Mouse (Mus musculus) midbrain, embryonic 13.5 days (tissue): ENCODE measurements around the gene Slc7a11. TPM values are rescaled to one million over a fixed set of nuclear protein-coding genes. Genes with fewer than 3 reads are reported as not detected.

Experiments
- ATAC-seq: fragments of 200-750 bp; cut with Nextera tagmentation; 2 replicates; pipeline ENCODE4 v1.8.0; 2017; ENCODE audit warnings: mild to moderate bottlenecking, moderate TSS enrichment, moderate library complexity
- H3K27ac ChIP-seq: fragments of 300-500 bp; sonication (generic); 2 replicates; pipeline ENCODE4 v1.5.1; 2015; ENCODE audit warnings: inconsistent platforms, mild to moderate bottlenecking, moderate library complexity
- H3K27me3 ChIP-seq: fragments of 300-500 bp; sonication (generic); 2 replicates; pipeline ENCODE4 v1.6.1; 2015; ENCODE audit warnings: mild to moderate bottlenecking, inconsistent platforms
- H3K36me3 ChIP-seq: fragments of 300-500 bp; sonication (generic); 2 replicates; pipeline ENCODE4 v1.6.1; 2015; ENCODE audit warnings: mild to moderate bottlenecking, inconsistent platforms
- H3K4me1 ChIP-seq: fragments of 300-500 bp; sonication (generic); replicated peaks from 2 replicates; pipeline ENCODE4 v1.6.1; 2015; ENCODE audit warnings: inconsistent platforms
- H3K4me2 ChIP-seq: fragments of 300-500 bp; sonication (generic); replicated peaks from 2 replicates; pipeline ENCODE4 v1.6.1; 2015; ENCODE audit warnings: moderate library complexity, mild to moderate bottlenecking, inconsistent platforms
- H3K4me3 ChIP-seq: fragments of 300-500 bp; sonication (generic); replicated peaks from 2 replicates; pipeline ENCODE4 v1.5.1; 2015; ENCODE audit warnings: mild to moderate bottlenecking, inconsistent platforms
- H3K9ac ChIP-seq: fragments of 300-500 bp; sonication (generic); replicated peaks from 2 replicates; pipeline ENCODE4 v1.6.1; 2015; ENCODE audit warnings: mild to moderate bottlenecking, inconsistent platforms
- H3K9me3 ChIP-seq: fragments of 300-500 bp; sonication (generic); 2 replicates; pipeline ENCODE4 v1.6.1; 2016; ENCODE audit warnings: mild to moderate bottlenecking, inconsistent platforms
- WGBS: fragments of 180-500 bp; shearing (Covaris S2); methylation state at CpG from one replicate; pipeline ENCODE4 v1.1.7; 2015; 5-methylcytosine and 5-hydroxymethylcytosine counted together
- polyA plus RNA-seq: library from polyadenylated mRNA; unstranded; fragments of >200 nt; fragmentation: Nextera tagmentation; extraction: Ambion mirVana; gene quantifications from 2 replicates; pipeline ENCODE4 v1.2.1, GENCODE M21; 2015

The Slc7a11 gene
- polyA plus RNA-seq, 1 experiment from 2014 or later: 1.7 TPM

DNA sequence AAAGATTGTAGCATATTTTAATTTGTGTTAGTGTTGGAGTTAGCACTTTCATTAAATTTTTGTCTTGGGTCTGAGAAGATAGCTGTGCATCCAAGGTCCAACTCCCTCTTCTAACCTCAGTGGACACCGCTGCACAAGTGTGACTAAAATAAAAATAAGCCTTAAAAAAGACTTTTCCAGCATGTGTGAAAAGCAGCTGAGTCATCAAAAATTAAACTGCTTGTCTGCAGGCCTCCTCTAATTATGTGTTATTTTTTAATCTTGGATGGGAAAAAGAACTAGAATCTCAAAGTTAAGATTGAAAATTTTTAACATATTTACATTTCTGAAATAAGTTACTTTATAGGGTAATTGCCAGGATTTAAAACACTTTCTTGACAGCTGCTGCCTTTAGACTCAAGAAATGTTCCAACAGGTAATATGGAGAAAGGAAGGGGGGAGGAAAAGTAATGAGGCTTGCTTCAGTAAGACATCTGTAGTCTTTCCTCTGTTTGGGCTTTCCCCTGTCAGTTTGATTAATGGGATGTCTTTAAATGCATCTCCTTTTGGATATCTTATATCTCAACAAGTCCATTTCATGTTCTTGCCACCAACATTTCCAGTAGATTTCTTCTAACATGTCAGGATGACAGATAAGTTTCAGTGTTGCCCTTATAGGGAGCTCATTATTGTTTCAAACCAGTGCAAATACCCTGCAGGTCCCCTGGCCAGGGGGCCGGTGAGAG, 218.9 kb downstream of the Slc7a11 start:
- Histone ChIP-seq H3K9ac (no peak overlapping the region), H3K9me3 (no peaks in the 10 kb centered on the region), H3K4me1 (no peaks in the 10 kb centered on the region), H3K4me2 (no peak overlapping the region), H3K27ac (no peak overlapping the region), H3K36me3 (no peaks in the 10 kb centered on the region), H3K27me3 (no peaks in the 10 kb centered on the region), H3K4me3 (no peak overlapping the region)
- no peak for ATAC-seq
- WGBS: 84% methylated on average over 2 of the region's 2 CpGs

DNA sequence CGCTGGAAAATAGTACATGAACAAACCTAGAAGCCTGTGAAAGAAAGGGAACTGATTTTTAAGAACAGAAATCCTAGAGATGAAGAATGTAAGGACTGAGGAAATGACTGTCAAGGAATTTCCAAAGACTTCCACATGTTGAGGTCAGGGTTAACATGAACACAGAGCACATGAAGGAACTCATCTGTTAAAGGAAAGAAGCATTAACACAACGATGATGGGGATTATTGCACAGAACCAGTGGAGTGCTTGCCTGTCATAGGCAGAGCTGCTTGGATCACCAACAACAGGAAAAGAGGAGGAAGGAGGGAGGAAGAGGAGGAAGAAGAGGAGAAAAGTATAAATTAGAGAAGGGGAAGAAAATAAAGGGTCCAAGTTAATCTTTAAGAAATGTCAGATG, 223.0 kb downstream of the Slc7a11 start:
- no peak for ATAC-seq
- Histone ChIP-seq H3K9me3 (no peaks in the 10 kb centered on the region), H3K27me3 (no peaks in the 10 kb centered on the region), H3K9ac (no peak overlapping the region), H3K4me1 (no peaks in the 10 kb centered on the region), H3K27ac (no peak overlapping the region), H3K4me2 (no peak overlapping the region), H3K4me3 (no peak overlapping the region), H3K36me3 (no peaks in the 10 kb centered on the region)
- 80% methylated on average over 2 of the region's 2 CpGs for whole genome bisulfite sequencing

DNA sequence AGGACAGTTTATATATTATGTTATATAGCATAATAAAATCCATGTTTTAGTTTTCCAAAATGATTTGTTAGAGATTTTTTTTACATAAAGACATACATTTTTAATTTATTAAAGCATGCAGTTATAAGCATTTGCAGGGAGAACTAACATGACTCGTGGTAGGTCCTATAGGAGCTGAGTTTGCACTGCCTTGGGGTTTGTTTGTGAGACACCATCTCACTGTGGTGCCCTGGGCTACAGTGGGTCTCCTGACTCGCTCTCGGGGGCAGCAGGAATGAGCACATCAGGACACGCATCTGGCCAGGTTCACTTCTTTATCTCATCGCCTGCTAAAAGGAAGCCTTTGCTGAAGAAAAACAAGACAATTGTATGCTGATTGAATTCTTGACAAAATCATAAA, 257.0 kb downstream of the Slc7a11 start:
- 86% methylated on average over 5 of the region's 5 CpGs for WGBS
- no peaks in the 10 kb centered on the region for H3K27me3 ChIP-seq
- ATAC-seq: no peak

DNA sequence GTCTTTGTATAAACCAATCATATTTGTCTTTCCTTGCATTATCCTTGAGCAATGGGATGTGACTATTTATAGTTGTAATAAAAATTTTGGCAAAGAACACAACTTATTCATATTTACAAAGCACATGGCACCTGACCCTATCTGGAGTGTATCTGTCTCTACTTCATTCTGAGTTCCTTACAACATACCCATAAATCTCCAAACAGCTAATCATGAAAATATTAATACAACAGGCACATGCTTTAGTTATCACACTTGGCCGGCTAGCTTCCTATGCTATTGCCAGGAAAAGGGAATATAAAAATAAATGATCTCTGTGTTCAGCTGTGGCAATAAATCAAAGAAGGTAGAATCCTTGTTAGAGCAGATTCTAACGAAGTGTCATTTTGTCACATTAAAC, 257.5 kb downstream of the Slc7a11 start:
- Histone ChIP-seq H3K9ac (no peak overlapping the region), H3K27ac (no peak overlapping the region), H3K4me1 (no peaks in the 10 kb centered on the region), H3K4me3 (no peak overlapping the region), H3K9me3 (no peaks in the 10 kb centered on the region), H3K27me3 (no peaks in the 10 kb centered on the region), H3K36me3 (no peaks in the 10 kb centered on the region), H3K4me2 (no peak overlapping the region)
- WGBS: 88% methylated on average over 2 of the region's 2 CpGs
- ATAC-seq: no peak

More for the DNA sequence above, 257.0 kb downstream of the Slc7a11 start:
- Histone ChIP-seq H3K4me2 (no peak overlapping the region), H3K27ac (no peak overlapping the region), H3K36me3 (no peaks in the 10 kb centered on the region), H3K9me3 (no peaks in the 10 kb centered on the region), H3K9ac (no peak overlapping the region), H3K4me3 (no peak overlapping the region), H3K4me1 (no peaks in the 10 kb centered on the region)

DNA sequence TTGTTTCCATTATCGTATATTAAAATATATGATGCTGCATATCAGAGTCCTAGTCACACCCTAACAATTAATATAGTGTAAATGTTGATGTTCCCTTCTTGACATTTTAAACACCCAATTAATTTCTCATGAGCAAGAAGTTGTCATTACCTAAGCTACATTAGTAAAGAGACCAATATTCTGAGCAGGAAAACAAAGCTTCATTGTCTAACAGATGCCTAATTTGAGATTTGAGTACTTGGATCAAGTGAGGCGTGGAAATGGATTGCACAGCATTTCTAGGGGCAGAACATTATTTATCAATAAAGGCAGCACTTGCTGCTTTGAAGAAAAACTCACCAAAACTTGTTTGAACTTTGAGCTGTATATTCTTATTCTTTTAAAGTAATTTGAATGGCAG, 282.7 kb downstream of the Slc7a11 start:
- ATAC-seq: no peak
- Histone ChIP-seq H3K4me2 (no peak overlapping the region), H3K27ac (no peak overlapping the region), H3K9me3 (no peaks in the 10 kb centered on the region), H3K9ac (no peak overlapping the region), H3K36me3 (no peaks in the 10 kb centered on the region), H3K4me3 (no peak overlapping the region), H3K27me3 (no peaks in the 10 kb centered on the region), H3K4me1 (no peaks in the 10 kb centered on the region)
- WGBS: 91% methylated on average over 2 of the region's 2 CpGs

DNA sequence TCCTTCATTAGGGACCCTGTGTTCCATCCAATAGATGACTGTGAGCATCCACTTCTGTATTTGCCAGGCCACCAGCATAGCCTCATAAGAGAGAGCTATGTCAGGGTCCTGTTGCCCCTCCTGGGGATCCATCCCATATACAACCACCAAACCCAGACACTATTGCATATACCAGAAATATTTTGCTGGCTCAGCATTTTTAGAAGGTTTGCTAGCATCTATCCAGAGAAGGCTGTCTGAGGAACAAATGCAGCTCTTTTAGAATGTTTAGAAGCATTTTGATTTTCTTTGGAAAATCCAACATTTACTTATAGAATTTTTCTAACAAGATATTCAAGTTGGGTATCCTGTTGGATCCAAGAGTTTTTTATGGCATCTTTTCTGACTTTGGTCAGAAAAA, 299.3 kb downstream of the Slc7a11 start:
- ATAC-seq: no peak
- Histone ChIP-seq H3K4me3 (no peak overlapping the region), H3K27ac (no peak overlapping the region), H3K9me3 (no peaks in the 10 kb centered on the region), H3K4me2 (no peak overlapping the region), H3K36me3 (no peaks in the 10 kb centered on the region), H3K4me1 (no peaks in the 10 kb centered on the region), H3K27me3 (no peaks in the 10 kb centered on the region), H3K9ac (no peak overlapping the region)

DNA sequence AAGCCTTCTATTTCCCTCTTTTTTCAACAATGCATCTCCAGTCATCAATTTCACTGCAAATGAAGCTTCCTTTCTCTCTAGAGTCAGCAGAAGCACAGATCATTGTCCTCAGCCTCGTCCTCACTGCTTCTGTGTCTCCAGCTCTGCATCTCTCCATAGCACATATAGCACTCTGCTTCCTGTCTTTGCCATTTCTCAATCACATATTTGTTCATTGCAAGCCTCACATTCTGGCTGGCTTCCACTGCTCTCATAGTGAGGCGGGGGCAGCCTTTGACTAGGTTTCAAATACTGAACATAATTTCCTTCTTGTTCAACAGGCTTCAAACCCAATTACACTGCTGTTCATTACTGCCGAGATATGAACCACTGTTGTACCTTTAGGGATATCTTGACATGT, 305.1 kb downstream of the Slc7a11 start:
- no peak overlapping the region for H3K4me2 ChIP-seq
- no peak overlapping the region for H3K4me3 ChIP-seq
- no peak for ATAC-seq
- no peaks in the 10 kb centered on the region for H3K36me3 ChIP-seq
- H3K4me1 ChIP-seq: no peaks in the 10 kb centered on the region
- H3K27me3 ChIP-seq: no peaks in the 10 kb centered on the region
- no peak overlapping the region for H3K9ac ChIP-seq
- H3K27ac ChIP-seq: no peak overlapping the region
- WGBS: 84% methylated on average over 3 of the region's 3 CpGs
- no peaks in the 10 kb centered on the region for H3K9me3 ChIP-seq

DNA sequence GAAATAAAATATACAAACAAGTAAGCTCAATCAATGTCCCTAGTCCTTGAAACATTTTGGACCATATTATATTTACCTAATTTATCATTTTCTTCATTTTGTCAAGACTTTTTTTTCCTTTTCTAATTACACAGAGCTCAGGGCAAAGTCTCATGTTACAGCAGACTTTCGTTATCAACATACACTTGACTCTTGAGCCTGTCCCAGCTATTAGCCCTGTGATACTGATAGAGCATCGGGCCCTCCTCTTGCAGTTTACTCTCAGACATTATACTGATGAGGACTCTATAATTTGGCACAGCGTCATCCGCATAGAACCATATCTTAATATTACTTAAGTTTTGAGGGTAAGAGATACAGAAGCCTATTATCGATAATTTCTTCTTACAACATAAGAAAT, 311.2 kb downstream of the Slc7a11 start:
- WGBS: 88% methylated on average over 5 of the region's 5 CpGs
- Histone ChIP-seq H3K27ac (no peak overlapping the region), H3K9ac (no peak overlapping the region), H3K4me2 (no peak overlapping the region), H3K27me3 (no peaks in the 10 kb centered on the region), H3K4me1 (no peaks in the 10 kb centered on the region), H3K4me3 (no peak overlapping the region), H3K36me3 (no peaks in the 10 kb centered on the region), H3K9me3 (no peaks in the 10 kb centered on the region)
- ATAC-seq: no peak

DNA sequence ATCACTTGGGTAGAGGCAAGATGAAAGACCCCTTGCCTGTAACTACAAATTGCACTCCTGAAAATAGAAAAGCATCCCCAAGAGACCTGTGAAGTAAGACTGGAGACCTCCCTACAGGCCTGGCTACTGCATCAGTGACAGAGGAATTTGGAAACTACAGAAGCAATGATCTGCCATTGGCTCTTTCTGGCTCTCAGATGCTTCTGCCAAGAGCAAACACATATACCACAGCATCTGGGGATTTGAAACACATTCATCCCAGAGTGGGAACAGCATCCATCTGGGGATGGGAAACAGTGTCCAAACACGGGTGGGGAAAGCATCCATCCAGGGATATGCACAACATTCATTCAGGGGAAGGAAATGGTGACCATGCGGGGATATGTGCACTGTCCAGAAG, 313.1 kb downstream of the Slc7a11 start:
- Histone ChIP-seq H3K36me3 (no peaks in the 10 kb centered on the region), H3K27ac (no peak overlapping the region), H3K4me1 (no peaks in the 10 kb centered on the region), H3K27me3 (no peaks in the 10 kb centered on the region), H3K9me3 (no peaks in the 10 kb centered on the region), H3K4me3 (no peak overlapping the region), H3K4me2 (no peak overlapping the region), H3K9ac (no peak overlapping the region)
- WGBS: 88% methylated on average over 2 of the region's 2 CpGs
- no peak for ATAC-seq

DNA sequence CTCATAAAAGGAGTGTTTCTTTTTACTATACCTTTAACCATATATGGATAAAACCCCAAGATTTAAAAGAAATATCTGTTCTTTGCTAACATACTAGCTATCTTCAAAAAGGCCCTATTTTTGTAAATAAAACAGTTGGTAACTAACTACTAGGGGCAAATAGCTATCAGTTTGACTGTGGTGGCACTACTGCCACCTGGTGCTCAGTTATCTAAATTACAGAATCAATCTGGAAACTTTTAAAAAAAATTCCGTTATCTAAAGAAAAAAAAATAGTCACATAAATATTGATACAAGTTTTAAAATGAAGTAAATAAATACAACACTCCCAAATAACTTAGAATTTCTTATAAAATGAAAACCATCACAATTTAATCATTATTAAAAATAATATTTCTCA, 322.4 kb downstream of the Slc7a11 start:
- Histone ChIP-seq H3K4me1 (no peaks in the 10 kb centered on the region), H3K4me3 (no peak overlapping the region), H3K9me3 (no peaks in the 10 kb centered on the region), H3K27me3 (no peaks in the 10 kb centered on the region), H3K9ac (no peak overlapping the region), H3K36me3 (no peaks in the 10 kb centered on the region), H3K27ac (no peak overlapping the region), H3K4me2 (no peak overlapping the region)
- 74% methylated on average over 1 of the region's 1 CpGs for WGBS
- ATAC-seq: no peak

DNA sequence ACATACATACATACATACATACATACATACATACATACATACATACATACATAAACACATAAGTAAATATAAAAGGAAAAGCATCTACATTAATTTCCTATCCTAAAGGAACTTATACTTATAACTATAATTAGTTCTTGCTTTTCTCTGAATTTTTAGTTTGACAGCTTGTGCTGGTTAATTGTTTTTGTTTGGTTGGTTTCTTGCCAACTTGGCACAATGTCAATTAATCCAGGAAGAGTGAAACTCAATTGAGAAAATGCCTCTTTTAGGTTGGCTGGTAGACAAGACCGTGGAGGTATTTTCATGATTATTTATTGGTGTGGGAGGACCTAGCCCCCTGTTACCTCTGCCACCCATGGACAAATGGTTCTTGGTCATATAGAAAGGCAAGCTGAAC, 327.1 kb downstream of the Slc7a11 start:
- WGBS: 86% methylated on average over 1 of the region's 1 CpGs
- no peaks in the 10 kb centered on the region for H3K4me1 ChIP-seq
- H3K27ac ChIP-seq: no peak overlapping the region
- no peak overlapping the region for H3K9ac ChIP-seq
- no peaks in the 10 kb centered on the region for H3K36me3 ChIP-seq
- H3K4me2 ChIP-seq: no peak overlapping the region
- no peak overlapping the region for H3K4me3 ChIP-seq
- no peak for ATAC-seq
- H3K27me3 ChIP-seq: no peaks in the 10 kb centered on the region
- no peaks in the 10 kb centered on the region for H3K9me3 ChIP-seq

DNA sequence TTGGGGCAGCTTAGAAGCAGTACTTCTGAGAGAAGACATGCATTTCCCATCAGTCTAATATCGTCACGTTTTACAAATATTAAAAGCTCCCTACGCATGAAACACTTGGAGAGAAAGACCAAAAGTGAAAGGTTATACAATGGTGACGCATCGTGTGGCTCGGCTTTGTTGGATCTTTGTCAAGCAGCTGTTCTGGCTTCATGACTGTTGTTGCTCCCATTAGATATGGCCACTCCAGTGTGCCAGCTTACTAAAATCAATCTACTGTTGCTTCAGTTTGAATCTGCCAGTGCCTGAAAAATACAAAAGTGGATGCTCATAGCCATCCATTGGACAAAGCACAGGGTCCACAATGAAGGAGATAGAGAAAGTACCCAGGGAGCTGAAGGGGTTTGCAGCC, 337.9 kb downstream of the Slc7a11 start:
- H3K9me3 ChIP-seq: no peaks in the 10 kb centered on the region
- H3K27ac ChIP-seq: no peak overlapping the region
- no peak overlapping the region for H3K4me2 ChIP-seq
- no peak overlapping the region for H3K9ac ChIP-seq
- WGBS: 94% methylated on average over 6 of the region's 6 CpGs
- no peak for ATAC-seq
- no peak overlapping the region for H3K4me3 ChIP-seq
- H3K36me3 ChIP-seq: no peaks in the 10 kb centered on the region
- H3K27me3 ChIP-seq: no peaks in the 10 kb centered on the region
- no peaks in the 10 kb centered on the region for H3K4me1 ChIP-seq

DNA sequence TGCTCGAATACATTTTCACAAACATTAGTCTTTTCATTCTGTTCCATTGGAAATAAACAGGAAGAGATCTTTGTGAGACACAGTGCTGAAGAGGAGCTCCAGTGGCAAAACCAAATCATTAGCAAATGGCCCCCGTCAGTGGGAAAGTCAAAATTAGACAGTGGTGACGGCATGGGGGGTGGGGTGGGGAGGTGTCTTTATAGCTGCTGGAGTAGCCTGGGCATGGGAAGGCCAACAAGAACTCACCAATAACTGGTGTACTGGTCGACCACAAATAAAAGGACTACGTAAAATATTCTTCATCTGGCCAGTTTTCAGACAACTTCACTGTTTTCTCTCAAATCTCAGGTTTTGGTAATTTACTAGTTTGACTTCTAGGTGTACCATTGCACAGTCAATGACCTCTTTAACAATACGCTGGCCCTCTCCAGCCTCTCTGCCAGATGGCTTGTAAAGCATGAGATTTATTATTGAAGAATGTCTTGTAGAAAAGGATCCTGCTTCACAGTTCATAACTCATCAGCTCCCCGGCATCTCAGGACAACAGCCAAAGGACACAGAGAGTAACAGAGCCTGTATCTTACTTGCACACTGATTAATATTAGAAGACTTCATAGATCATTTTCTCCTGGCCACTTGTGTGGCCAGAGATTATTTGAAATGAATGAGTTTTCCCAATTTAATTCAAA, 348.9 kb downstream of the Slc7a11 start:
- ATAC-seq: no peak
- Histone ChIP-seq H3K27ac (no peak overlapping the region), H3K4me3 (no peak overlapping the region), H3K9ac (no peak overlapping the region), H3K9me3 (no peaks in the 10 kb centered on the region), H3K27me3 (no peaks in the 10 kb centered on the region), H3K4me2 (no peak overlapping the region), H3K36me3 (no peaks in the 10 kb centered on the region), H3K4me1 (no peaks in the 10 kb centered on the region)
- WGBS: 88% methylated on average over 7 of the region's 7 CpGs
